Mouse (Mus musculus) regulatory T cell (primary cell): ENCODE measurements around the gene Gm5150.
"Not testable (repeated sequence)": the region's sequence is repeated elsewhere in the genome, so short reads cannot be mapped to it uniquely, and the experiment has no call there.

Experiments
- in situ Hi-C: fragments of 300-600 bp; cut with MboI, MseI; formaldehyde crosslinking; loops from one replicate; pipeline ENCODE4 v1.15.1; 2025; ENCODE audit warnings: high pct_unique_total_duplicates

The Gm5150 gene

GRCm38 (mm10) chr3:16006215-16006614, at the start of gene Gm5150:
Gene Gm5150 (minus strand): TSS chr3:16006437.
- in situ Hi-C loops = loop anchor here (25.0 kb wide), 1 partner anchor 1806 kb away; no protein-coding TSS in a partner anchor

- in situ Hi-C loops = not testable (repeated sequence)
Measured at GRCm38 (mm10) chr3:16051736-16052135, 45.5 kb upstream of the Gm5150 start.

- in situ Hi-C loops = no loop called here
Measured at GRCm38 (mm10) chr3:16047288-16047687, 41.1 kb upstream of the Gm5150 start.

- in situ Hi-C loops = no loop called here
Measured at GRCm38 (mm10) chr3:16043315-16043714, 37.1 kb upstream of the Gm5150 start.

GRCm38 (mm10) chr3:16024988-16025387, 18.8 kb upstream of the Gm5150 start:
- in situ Hi-C loops = loop anchor here (25.0 kb wide), 1 partner anchor 1787 kb away; no protein-coding TSS in a partner anchor

- in situ Hi-C loops = loop anchor here (25.0 kb wide), 1 partner anchor 1790 kb away; no protein-coding TSS in a partner anchor
Measured at GRCm38 (mm10) chr3:16022214-16022613, 16.0 kb upstream of the Gm5150 start.

GRCm38 (mm10) chr3:16014456-16014855, 8.2 kb upstream of the Gm5150 start:
- in situ Hi-C loops = loop anchor here (25.0 kb wide), 1 partner anchor 1798 kb away; no protein-coding TSS in a partner anchor

GRCm38 (mm10) chr3:16007827-16008226, 1.6 kb upstream of the Gm5150 start:
- in situ Hi-C loops = loop anchor here (25.0 kb wide), 1 partner anchor 1804 kb away; no protein-coding TSS in a partner anchor

GRCm38 (mm10) chr3:16003890-16004633, 2.2 kb downstream of the Gm5150 start:
- in situ Hi-C loops = loop anchor here (25.0 kb wide), 1 partner anchor 1808 kb away; no protein-coding TSS in a partner anchor

GRCm38 (mm10) chr3:15999479-15999878, 6.8 kb downstream of the Gm5150 start:
- in situ Hi-C loops = not testable (repeated sequence)

- in situ Hi-C loops = no loop called here
Measured at GRCm38 (mm10) chr3:15982216-15982615, 24.0 kb downstream of the Gm5150 start.

- in situ Hi-C loops = no loop called here
Measured at GRCm38 (mm10) chr3:15956921-15957320, 49.3 kb downstream of the Gm5150 start.
